Mouse (Mus musculus) lung, embryonic 16.5 days (tissue): ENCODE measurements around the gene Arsg. TPM values are rescaled to one million over a fixed set of nuclear protein-coding genes. Genes with fewer than 3 reads are reported as not detected.

Experiments used
- ATAC-seq: fragments of 200-750 bp; cut with Nextera tagmentation; 2 replicates; pipeline ENCODE4 v1.8.0; 2017; ENCODE audit warnings: low read depth, mild to moderate bottlenecking, moderate library complexity
- H3K27ac ChIP-seq: fragments of 300-500 bp; sonication (generic); 2 replicates; pipeline ENCODE4 v1.5.1; 2014; ENCODE audit warnings: mild to moderate bottlenecking, control low read depth, low read length
- H3K27me3 ChIP-seq: fragments of 300-500 bp; sonication (generic); 2 replicates; pipeline ENCODE4 v1.6.1; 2014; ENCODE audit warnings: low read depth, low read length, mixed read lengths; ENCODE audit not compliant: control insufficient read depth, insufficient read depth
- H3K36me3 ChIP-seq: fragments of 300-500 bp; sonication (generic); 2 replicates; pipeline ENCODE4 v1.6.1; 2014; ENCODE audit warnings: low read length; ENCODE audit not compliant: control insufficient read depth, insufficient read depth
- H3K4me1 ChIP-seq: fragments of 300-500 bp; sonication (generic); replicated peaks from 2 replicates; pipeline ENCODE4 v1.6.1; 2014; ENCODE audit warnings: low read length, mixed read lengths; ENCODE audit not compliant: control insufficient read depth, insufficient read depth
- H3K4me2 ChIP-seq: fragments of 300-500 bp; sonication (generic); 2 replicates; pipeline ENCODE4 v1.6.1; 2014; ENCODE audit warnings: low read depth, low read length, control low read depth
- H3K4me3 ChIP-seq: fragments of 300-500 bp; sonication (generic); 2 replicates; pipeline ENCODE4 v1.5.1; 2014; ENCODE audit warnings: mild to moderate bottlenecking, low read length, control low read depth
- H3K9ac ChIP-seq: fragments of 300-500 bp; sonication (generic); 2 replicates; pipeline ENCODE4 v1.6.1; 2014; ENCODE audit warnings: low read length, control low read depth
- H3K9me3 ChIP-seq: fragments of 300-500 bp; sonication (generic); 2 replicates; pipeline ENCODE4 v1.6.1; 2016; ENCODE audit warnings: low read length; ENCODE audit not compliant: control insufficient read depth
- WGBS: fragments of 180-500 bp; shearing (Covaris S2); extraction: QIAGEN DNeasy Blood & Tissue Kit; methylation state at CpG from one replicate; pipeline ENCODE4 v1.1.7; 2014; 5-methylcytosine and 5-hydroxymethylcytosine counted together
- polyA plus RNA-seq: library from polyadenylated mRNA; unstranded; fragments of >200 nt; fragmentation: Nextera tagmentation; extraction: Ambion mirVana; gene quantifications from 2 replicates; pipeline ENCODE4 v1.2.1, GENCODE M21; 2015

Gene Arsg
- polyA plus RNA-seq, 1 experiment from 2014 or later, result 4.7 TPM

DNA sequence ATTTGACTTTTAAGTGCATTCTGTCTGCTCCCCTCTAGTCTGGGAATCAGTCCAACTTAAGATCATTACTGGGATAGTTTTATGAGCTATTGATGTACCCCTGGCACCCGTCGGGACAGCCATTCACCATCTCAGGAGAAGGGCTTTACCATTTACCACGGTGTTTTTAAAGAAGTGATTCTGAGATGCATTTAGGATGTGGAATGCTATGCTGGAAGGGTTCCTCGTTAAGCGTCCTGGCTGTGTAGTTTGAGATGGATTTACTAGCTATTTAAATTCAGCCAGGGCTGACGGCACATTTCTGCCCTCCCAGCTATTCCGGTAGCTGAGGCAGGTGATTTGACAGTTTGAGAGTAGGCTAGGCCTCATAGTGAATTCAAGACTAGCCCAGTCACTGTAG lies 71.3 kb downstream of the Arsg start:
- Histone ChIP-seq H3K36me3 (no peaks in the 10 kb centered on the region), H3K4me3 (no peak overlapping the region), H3K4me2 (no peak overlapping the region), H3K9me3 (no peaks in the 10 kb centered on the region), H3K9ac (no peak overlapping the region), H3K27me3 (no peaks in the 10 kb centered on the region), H3K4me1 (peaks cover 16% of the 10 kb centered on the region), H3K27ac (no peak overlapping the region)
- WGBS, result 53% methylated on average over 7 of the region's 7 CpGs
- no peak for ATAC-seq

DNA sequence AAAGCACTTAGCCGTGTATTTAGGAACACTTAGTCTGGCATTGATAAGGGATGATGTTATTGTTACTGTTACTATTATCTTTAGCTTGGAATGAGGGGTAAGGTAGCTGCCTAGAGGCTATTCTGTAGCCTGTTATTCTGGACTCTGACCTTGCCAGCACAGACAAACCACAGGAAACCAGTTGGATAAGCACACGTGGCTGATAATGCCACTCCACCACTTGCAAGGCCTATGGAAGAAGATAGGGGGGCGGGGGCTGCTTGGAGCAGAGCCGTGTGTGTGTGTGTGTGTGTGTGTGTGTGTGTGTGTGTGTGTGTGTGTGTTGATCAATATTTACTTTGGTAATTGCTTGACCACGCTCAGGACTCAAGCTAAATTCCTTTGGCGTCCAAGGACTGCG lies 72.1 kb downstream of the Arsg start:
- no peaks in the 10 kb centered on the region for H3K27me3 ChIP-seq
- H3K9me3 ChIP-seq, result no peaks in the 10 kb centered on the region
- H3K27ac ChIP-seq, result no peak overlapping the region
- WGBS, result 34% methylated on average over 7 of the region's 7 CpGs
- H3K36me3 ChIP-seq, result no peaks in the 10 kb centered on the region
- H3K4me1 ChIP-seq, result peaks cover 16% of the 10 kb centered on the region
- H3K4me2 ChIP-seq, result no peak overlapping the region
- no peak overlapping the region for H3K4me3 ChIP-seq
- ATAC-seq, result no peak
- H3K9ac ChIP-seq, result no peak overlapping the region

DNA sequence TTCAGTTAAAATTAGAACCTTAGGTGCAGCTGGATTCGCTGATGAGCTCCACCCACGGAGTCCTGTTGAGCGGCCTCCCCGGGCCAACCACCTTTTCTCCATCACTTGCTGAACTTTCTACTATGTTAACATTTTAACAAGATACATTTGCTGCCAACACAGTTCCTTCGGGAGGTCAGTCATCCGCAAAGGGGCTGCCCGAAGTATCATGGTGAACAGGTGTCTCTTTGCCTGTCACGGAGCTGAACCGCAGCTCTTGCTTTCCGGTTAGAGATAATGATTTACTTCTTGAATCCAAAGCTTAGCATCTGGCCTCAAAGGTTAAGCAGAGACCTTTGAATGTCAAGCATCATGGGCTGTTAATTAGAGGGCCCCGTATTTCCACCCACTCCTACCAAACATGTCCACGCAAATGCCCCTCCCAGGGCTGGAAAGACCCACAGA lies 72.5 kb downstream of the Arsg start:
- ATAC-seq, result no peak
- Histone ChIP-seq H3K27me3 (no peaks in the 10 kb centered on the region), H3K36me3 (no peaks in the 10 kb centered on the region), H3K27ac (no peak overlapping the region), H3K4me2 (no peak overlapping the region; the same call in 1 of the 2 replicates), H3K9ac (no peak overlapping the region), H3K4me3 (no peak overlapping the region), H3K9me3 (no peaks in the 10 kb centered on the region), H3K4me1 (peaks cover 16% of the 10 kb centered on the region)
- WGBS, result 23% methylated on average over 12 of the region's 12 CpGs

DNA sequence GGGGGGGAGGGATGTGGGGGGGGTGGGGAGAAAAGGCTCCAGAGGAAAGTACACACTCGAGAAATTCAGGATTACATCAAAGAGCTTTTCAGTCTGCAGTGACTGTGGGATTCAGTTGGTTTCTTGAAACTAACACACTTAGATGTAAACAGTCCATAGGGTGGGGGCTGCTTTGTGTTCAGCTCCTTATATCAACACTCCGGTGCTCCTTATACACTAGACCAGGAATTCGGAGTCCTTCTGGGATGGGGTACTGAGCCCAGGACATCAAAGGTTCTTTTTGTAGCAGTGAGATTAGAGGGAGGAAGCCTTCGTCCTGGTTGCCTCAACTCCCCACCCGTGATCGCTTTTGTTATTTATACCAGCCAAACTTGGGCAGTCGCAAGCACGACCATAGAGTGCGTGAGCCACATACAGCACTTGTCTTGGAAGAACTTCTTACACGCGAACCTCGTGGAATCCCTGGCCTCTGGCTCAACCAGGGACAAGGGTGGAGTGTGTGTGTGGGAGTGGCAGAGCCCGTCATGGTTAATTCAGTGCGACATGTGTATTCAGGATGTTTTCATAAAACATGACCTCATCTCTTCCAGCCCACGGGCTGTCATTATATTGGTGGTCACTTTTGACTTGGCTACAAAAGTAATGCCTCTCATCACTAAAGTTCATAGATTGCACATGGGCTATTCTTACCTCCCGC lies 73.3 kb downstream of the Arsg start:
- H3K4me1 ChIP-seq, result peaks cover 16% of the 10 kb centered on the region
- peak; percentile 39 for ATAC-seq
- H3K9me3 ChIP-seq, result no peaks in the 10 kb centered on the region
- no peak overlapping the region for H3K9ac ChIP-seq
- no peak overlapping the region for H3K27ac ChIP-seq
- no peak overlapping the region for H3K4me3 ChIP-seq
- no peaks in the 10 kb centered on the region for H3K36me3 ChIP-seq
- 21% methylated on average over 16 of the region's 16 CpGs for WGBS
- H3K27me3 ChIP-seq, result no peaks in the 10 kb centered on the region
- H3K4me2 ChIP-seq, result peak overlapping the region; percentile 25; the same call in 1 of the 2 replicates

DNA sequence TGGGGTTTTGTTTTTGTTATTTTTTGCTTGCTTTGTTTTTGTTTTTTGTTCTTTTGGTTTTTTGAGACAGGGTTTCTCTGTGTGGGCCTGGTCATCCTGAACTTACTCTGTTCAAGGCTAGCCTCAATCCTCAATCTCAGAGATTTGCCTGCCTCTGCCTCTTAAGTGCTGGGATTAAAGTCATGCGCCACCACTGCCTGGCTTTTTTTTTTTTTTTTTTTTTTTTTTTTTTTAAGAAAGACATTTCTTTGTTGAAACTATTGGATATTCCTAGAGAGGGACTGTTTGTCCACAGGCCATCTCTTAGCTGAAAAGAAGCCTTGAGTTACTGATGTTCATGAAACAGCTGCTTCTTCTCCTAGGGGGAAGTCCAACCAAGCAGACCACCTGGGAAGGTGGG lies 74.5 kb downstream of the Arsg start:
- H3K4me3 ChIP-seq, result no peak overlapping the region
- H3K4me1 ChIP-seq, result peaks cover 16% of the 10 kb centered on the region
- no peak overlapping the region for H3K27ac ChIP-seq
- no peak overlapping the region for H3K4me2 ChIP-seq
- no peaks in the 10 kb centered on the region for H3K9me3 ChIP-seq
- H3K9ac ChIP-seq, result no peak overlapping the region
- 92% methylated on average over 1 of the region's 1 CpGs for WGBS
- no peaks in the 10 kb centered on the region for H3K27me3 ChIP-seq
- no peak for ATAC-seq
- H3K36me3 ChIP-seq, result no peaks in the 10 kb centered on the region

DNA sequence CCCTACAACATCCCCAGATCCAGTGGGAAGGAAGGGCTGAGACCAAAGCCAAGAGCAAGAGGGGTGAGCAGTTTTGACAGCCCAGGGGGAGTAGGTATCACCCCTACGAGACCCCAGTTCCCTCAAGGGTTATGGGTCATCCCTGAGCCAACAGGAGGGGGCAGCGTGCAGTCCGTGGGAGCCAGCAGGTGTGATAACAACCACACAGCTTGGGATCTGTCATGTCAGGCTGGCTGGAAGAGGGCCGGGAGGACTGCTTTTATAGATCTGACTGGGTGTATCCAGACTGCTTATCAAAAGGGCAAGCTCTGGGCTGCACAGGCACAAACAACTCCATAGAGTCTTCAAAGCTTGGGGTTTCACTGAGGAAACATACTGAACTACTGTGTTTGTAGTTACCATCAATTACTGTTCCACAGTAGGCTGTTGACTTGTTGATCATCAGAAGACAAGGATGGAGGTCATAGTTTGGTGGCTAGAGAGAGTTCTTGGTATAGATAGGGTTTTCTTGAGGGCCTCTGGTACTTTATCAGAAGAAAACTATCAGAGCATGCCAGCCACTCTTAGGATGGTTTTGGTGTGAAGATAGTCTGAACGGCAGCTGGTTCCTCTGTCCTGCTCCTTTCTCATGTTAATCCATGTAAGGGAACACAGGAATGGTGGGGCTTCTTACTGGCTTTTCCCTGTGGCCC lies 76.6 kb downstream of the Arsg start:
- H3K4me2 ChIP-seq, result no peak overlapping the region
- H3K9ac ChIP-seq, result no peak overlapping the region
- no peaks in the 10 kb centered on the region for H3K36me3 ChIP-seq
- no peak overlapping the region for H3K27ac ChIP-seq
- no peak; the same call in 1 of the 2 replicates for ATAC-seq
- H3K27me3 ChIP-seq, result no peaks in the 10 kb centered on the region
- H3K9me3 ChIP-seq, result no peaks in the 10 kb centered on the region
- H3K4me1 ChIP-seq, result peaks cover 20% of the 10 kb centered on the region
- WGBS, result 49% methylated on average over 5 of the region's 5 CpGs
- H3K4me3 ChIP-seq, result no peak overlapping the region

DNA sequence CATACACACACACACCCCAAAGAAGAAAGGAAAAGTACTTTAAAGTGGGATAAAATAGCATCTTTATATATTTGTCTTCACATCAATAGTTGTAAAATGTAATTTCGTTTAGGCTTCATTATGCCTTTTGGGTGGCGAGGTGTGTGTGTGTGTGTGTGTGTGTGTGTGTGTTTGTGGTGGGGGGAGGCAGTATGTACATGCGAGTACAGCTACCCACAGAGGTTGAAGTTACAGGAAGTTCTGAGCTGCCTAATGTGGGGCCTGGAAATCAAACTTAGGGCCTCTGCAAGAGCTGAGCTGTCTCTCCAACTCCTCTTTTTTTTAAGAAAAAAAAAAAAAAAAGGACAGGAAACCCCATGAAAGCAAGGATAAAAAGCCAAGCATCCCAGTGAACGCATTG lies 80.7 kb downstream of the Arsg start:
- H3K9me3 ChIP-seq, result no peaks in the 10 kb centered on the region
- no peak overlapping the region for H3K27ac ChIP-seq
- H3K4me1 ChIP-seq, result peaks cover 4% of the 10 kb centered on the region; the same call in 1 of the 2 replicates
- no peak for ATAC-seq
- no peak overlapping the region for H3K4me3 ChIP-seq
- H3K9ac ChIP-seq, result no peak overlapping the region
- no peaks in the 10 kb centered on the region for H3K27me3 ChIP-seq
- no peak overlapping the region for H3K4me2 ChIP-seq
- 56% methylated on average over 4 of the region's 4 CpGs for WGBS
- no peaks in the 10 kb centered on the region for H3K36me3 ChIP-seq

DNA sequence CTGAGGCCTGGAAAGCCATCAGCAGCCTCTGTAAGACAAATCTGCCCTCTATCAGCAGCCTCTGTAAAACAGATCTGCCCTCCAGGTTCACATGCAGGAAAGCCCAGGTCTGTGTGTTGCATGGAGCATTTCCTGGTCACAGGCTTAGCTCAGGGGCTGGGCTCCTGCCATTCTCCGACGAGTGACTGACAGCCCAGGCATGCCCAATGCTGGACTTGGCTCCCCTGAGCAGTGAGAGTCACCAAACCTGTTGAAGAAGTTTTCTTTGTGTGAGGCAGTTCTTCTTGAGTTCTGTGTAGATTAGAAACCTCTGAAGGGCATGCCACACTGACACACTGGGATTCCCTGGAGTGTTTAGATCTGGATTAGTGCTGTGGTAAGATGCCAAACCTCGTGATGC lies 81.3 kb downstream of the Arsg start:
- Histone ChIP-seq H3K27ac (0 out of 2 replicates have a peak overlapping the region, but pooled peaks have one; percentile 21), H3K27me3 (no peaks in the 10 kb centered on the region), H3K9ac (no peak overlapping the region), H3K9me3 (no peaks in the 10 kb centered on the region), H3K4me2 (no peak overlapping the region), H3K36me3 (no peaks in the 10 kb centered on the region), H3K4me3 (no peak overlapping the region), H3K4me1 (peaks cover 4% of the 10 kb centered on the region; the same call in 1 of the 2 replicates)
- 29% methylated on average over 3 of the region's 3 CpGs for WGBS
- peak; percentile 75 for ATAC-seq

DNA sequence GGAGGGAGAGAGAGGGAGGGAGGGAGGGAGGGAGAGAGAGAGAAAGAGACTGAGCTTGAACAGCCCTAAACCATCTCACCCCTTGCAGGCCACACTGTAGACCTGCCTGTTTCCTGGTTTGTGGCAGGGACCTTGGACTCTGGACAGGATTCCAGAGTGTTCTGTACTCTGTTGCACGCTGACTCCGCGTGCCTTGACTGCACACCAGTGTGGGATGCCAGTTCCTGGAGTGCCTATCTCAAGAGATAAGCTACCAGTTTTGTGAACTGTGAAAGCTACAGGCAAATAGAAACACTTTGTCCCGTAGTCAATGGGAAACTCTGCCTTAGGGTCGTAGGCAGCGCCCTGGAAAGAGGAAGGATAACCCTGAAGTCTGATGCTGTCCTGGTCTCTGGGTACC lies 83.0 kb downstream of the Arsg start:
- H3K4me2 ChIP-seq, result no peak overlapping the region
- H3K27ac ChIP-seq, result no peak overlapping the region
- no peaks in the 10 kb centered on the region for H3K27me3 ChIP-seq
- no peak for ATAC-seq
- H3K9ac ChIP-seq, result no peak overlapping the region
- H3K4me1 ChIP-seq, result peaks cover 11% of the 10 kb centered on the region
- no peak overlapping the region for H3K4me3 ChIP-seq
- WGBS, result 81% methylated on average over 6 of the region's 6 CpGs
- H3K36me3 ChIP-seq, result no peaks in the 10 kb centered on the region
- H3K9me3 ChIP-seq, result no peaks in the 10 kb centered on the region
